Mouse (Mus musculus) myocyte (in vitro differentiated cells): ENCODE results near the gene Gab1.

ENCODE experiments used
- CEBPB ChIP-seq: IDR thresholded peaks from 2 replicates; pipeline ENCODE4 v1.6.1; 2011; ENCODE audit warnings: mild to moderate bottlenecking, moderate library complexity; ENCODE audit not compliant: poor library complexity, insufficient read depth, severe bottlenecking
- E2F4 ChIP-seq: IDR thresholded peaks from one replicate; pipeline ENCODE4 v1.6.1; 2011; ENCODE audit warnings: mild to moderate bottlenecking, control low read depth, moderate library complexity; ENCODE audit not compliant: insufficient read depth
- MAX ChIP-seq: IDR thresholded peaks from one replicate; pipeline ENCODE4 v1.6.1; 2011; ENCODE audit warnings: low read depth, mild to moderate bottlenecking, control low read depth
- POLR2A ChIP-seq: IDR thresholded peaks from one replicate; pipeline ENCODE4 v1.6.1; 2011; ENCODE audit warnings: low read depth, mild to moderate bottlenecking, control low read depth, moderate library complexity; ENCODE audit not compliant: insufficient read length
- REST ChIP-seq: IDR thresholded peaks from one replicate; pipeline ENCODE4 v1.6.1; 2011; ENCODE audit warnings: mild to moderate bottlenecking, control low read depth, moderate library complexity; ENCODE audit not compliant: insufficient read depth, insufficient read length
- SRF ChIP-seq: IDR thresholded peaks from one replicate; pipeline ENCODE4 v1.6.1; 2011; ENCODE audit warnings: low read depth; ENCODE audit not compliant: control insufficient read depth, insufficient read length
- TCF12 ChIP-seq: IDR thresholded peaks from one replicate; pipeline ENCODE4 v1.6.1; 2011; ENCODE audit warnings: mild to moderate bottlenecking, control low read depth; ENCODE audit not compliant: poor library complexity, insufficient read depth, severe bottlenecking
- USF1 ChIP-seq: IDR thresholded peaks from one replicate; pipeline ENCODE4 v1.6.1; 2011; ENCODE audit warnings: low read depth, mild to moderate bottlenecking, control low read depth, moderate library complexity

GRCm38 (mm10) chr8:80896026-80896425 lies 15.7 kb upstream of the Gab1 start:
- TF ChIP-seq MAX (no peak), E2F4 (no peak), POLR2A (no peak), CEBPB (no peak), SRF (no peak), REST (no peak), TCF12 (no peak), USF1 (no peak)
